Mouse (Mus musculus) layer of hippocampus, adult 11-12 months (tissue): ENCODE measurements around the gene Casp9.
A peak's percentile ranks its signal among the peaks of the same experiment; 100 is the strongest.

Experiments
- DNase-seq: peaks from one replicate; pipeline ENCODE4 v3.0.0; 2022; ENCODE audit warnings: low spot score

Casp9 gene

GRCm38 (mm10) chr4:141781201-141781985 lies 12.0 kb upstream of the Casp9 start:
- no peak for DNase-seq

- DNase-seq, result no peak
Observed at GRCm38 (mm10) chr4:141784835-141785234, 8.6 kb upstream of the Casp9 start.

- no peak for DNase-seq
Observed at GRCm38 (mm10) chr4:141786141-141786540, 7.3 kb upstream of the Casp9 start.

- DNase-seq, result no peak
Observed at GRCm38 (mm10) chr4:141787046-141787445, 6.4 kb upstream of the Casp9 start.

- no peak for DNase-seq
Observed at GRCm38 (mm10) chr4:141787462-141787861, 6.0 kb upstream of the Casp9 start.

- no peak for DNase-seq
Observed at GRCm38 (mm10) chr4:141789564-141790218, 3.7 kb upstream of the Casp9 start.

- DNase-seq, result peak; percentile 98
Observed at GRCm38 (mm10) chr4:141790524-141790990, 2.9 kb upstream of the Casp9 start, which contains the start of gene Dnajc16. TSS of gene Dnajc16 (minus strand) at chr4:141790931.

- DNase-seq, result no peak
Observed at GRCm38 (mm10) chr4:141791486-141791885, 1.9 kb upstream of the Casp9 start.

GRCm38 (mm10) chr4:141791951-141792350 lies 1.5 kb upstream of the Casp9 start:
- no peak for DNase-seq

GRCm38 (mm10) chr4:141792554-141793281 lies 694 bp upstream of the Casp9 start:
- DNase-seq, result no peak

- no peak for DNase-seq
Observed at GRCm38 (mm10) chr4:141794152-141794535, 732 bp downstream of the Casp9 start.

- DNase-seq, result no peak
Observed at GRCm38 (mm10) chr4:141796356-141796755, 2.9 kb downstream of the Casp9 start.

GRCm38 (mm10) chr4:141796954-141797353 lies 3.5 kb downstream of the Casp9 start:
- DNase-seq, result no peak

- DNase-seq, result no peak
Observed at GRCm38 (mm10) chr4:141797545-141797944, 4.1 kb downstream of the Casp9 start.

- no peak for DNase-seq
Observed at GRCm38 (mm10) chr4:141804105-141804504, 10.7 kb downstream of the Casp9 start.

- DNase-seq, result no peak
Observed at GRCm38 (mm10) chr4:141805886-141806285, 12.5 kb downstream of the Casp9 start.

GRCm38 (mm10) chr4:141809850-141810464 lies 16.5 kb downstream of the Casp9 start:
- no peak for DNase-seq

- DNase-seq, result no peak
Observed at GRCm38 (mm10) chr4:141810975-141811374, 17.6 kb downstream of the Casp9 start.

GRCm38 (mm10) chr4:141811375-141811774 lies 18.0 kb downstream of the Casp9 start:
- no peak for DNase-seq

GRCm38 (mm10) chr4:141816267-141816666 lies 22.9 kb downstream of the Casp9 start:
- DNase-seq, result no peak

- DNase-seq, result peak; percentile 27
Observed at GRCm38 (mm10) chr4:141816776-141817655, 23.6 kb downstream of the Casp9 start.
